Mouse (Mus musculus) gastrocnemius, postnatal 36 days (tissue): ENCODE results near the gene Sgsm3. TPM values are rescaled to one million over a fixed set of nuclear protein-coding genes. Genes with fewer than 3 reads are reported as not detected.

Experiments used
- DNase-seq, 2 experiments: peaks; one replicate each; pipeline ENCODE4 v3.0.0; 2022
- intact Hi-C: fragments of 180-260 bp; cut with DNase I; formaldehyde crosslinking; loops from one replicate; pipeline ENCODE4 v1.15.1; 2025
- total RNA-seq, 2 experiments: library from RNA; stranded (reverse); gene quantifications; 2 replicates each; pipeline ENCODE4 v1.2.3; 2021

Sgsm3 gene
- total RNA-seq, 2 experiments from 2014 or later, result 11.8 to 17.8 TPM

DNA sequence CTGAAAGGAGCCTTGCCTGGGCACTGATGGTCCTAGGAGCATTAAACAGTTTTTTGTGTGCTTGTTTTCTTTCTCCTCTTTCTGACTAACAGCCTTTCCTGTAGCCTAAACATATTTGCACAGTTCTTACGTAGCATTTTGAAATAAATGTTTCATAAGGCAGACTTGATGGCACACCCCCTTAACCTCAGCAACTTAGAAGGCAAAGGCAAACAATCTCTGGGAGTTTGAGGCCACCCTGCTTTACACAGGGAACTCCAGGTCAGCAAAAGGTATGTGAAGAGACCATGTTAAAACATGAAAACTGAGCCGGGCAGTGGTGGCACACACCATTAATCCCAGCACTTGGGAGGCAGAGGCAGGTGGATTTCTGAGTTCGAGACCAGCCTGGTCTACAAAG lies 1.9 kb upstream of the Sgsm3 start:
- intact Hi-C loops, result no loop called here
- DNase-seq, result no peak

GRCm38 (mm10) chr15:80979611-80980010 lies 2.0 kb downstream of the Sgsm3 start:
- intact Hi-C loops, result no loop called here
- DNase-seq, result no peak

- DNase-seq, result no peak
- intact Hi-C loops, result no loop called here
These were observed 3.6 kb downstream of the Sgsm3 start for GRCm38 (mm10) chr15:80981176-80981575.

GRCm38 (mm10) chr15:80983264-80983663 lies 5.7 kb downstream of the Sgsm3 start:
- intact Hi-C loops, result no loop called here
- DNase-seq, result no peak

GRCm38 (mm10) chr15:80988331-80988730 lies 10.8 kb downstream of the Sgsm3 start:
- no peak for DNase-seq
- intact Hi-C loops, result no loop called here

DNA sequence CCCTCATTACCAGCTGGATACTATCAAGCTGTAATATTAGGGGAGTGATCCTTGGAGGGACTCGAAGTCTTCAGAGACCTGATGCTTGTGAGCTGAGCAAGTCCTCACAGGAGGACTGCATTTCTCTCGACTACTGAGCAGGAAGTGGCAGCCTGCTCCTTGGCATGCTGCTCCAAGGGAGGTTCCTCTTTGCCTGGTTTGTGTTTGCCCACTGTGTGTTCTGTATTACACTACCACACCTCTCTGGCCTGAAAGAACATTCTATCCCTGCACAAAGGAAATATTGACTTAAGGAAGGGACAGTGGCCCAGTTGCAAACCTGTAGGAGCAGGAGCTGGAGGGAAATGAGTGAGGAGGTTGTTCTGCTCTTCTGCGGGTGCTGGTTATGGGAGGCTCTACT lies 12.1 kb downstream of the Sgsm3 start:
- intact Hi-C loops, result no loop called here
- no peak for DNase-seq

DNA sequence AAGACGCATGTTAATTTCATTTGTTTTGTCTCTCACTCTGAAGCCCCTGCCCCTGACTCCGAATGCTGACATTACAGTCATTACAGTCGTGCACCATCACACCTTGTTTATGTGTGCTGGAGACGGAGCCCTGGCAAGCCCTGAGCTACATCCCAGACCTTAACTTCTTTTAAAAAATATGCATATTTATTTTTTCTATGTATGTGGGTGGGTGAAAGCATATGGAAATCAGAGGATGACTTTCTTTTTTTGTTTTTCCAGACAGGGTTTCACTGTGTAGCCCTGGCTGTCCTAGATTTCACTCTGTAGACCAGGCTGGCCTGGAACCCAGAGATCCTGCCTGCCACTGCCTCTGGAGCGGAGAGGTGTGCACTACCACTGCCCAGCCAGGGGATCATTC lies 17.4 kb downstream of the Sgsm3 start:
- intact Hi-C loops, result no loop called here
- no peak for DNase-seq

- DNase-seq, result no peak
- intact Hi-C loops, result no loop called here
These were observed 18.7 kb downstream of the Sgsm3 start for GRCm38 (mm10) chr15:80996090-80996835.

- intact Hi-C loops, result no loop called here
- DNase-seq, result no peak
These were observed 19.5 kb downstream of the Sgsm3 start for GRCm38 (mm10) chr15:80997077-80997476.

DNA sequence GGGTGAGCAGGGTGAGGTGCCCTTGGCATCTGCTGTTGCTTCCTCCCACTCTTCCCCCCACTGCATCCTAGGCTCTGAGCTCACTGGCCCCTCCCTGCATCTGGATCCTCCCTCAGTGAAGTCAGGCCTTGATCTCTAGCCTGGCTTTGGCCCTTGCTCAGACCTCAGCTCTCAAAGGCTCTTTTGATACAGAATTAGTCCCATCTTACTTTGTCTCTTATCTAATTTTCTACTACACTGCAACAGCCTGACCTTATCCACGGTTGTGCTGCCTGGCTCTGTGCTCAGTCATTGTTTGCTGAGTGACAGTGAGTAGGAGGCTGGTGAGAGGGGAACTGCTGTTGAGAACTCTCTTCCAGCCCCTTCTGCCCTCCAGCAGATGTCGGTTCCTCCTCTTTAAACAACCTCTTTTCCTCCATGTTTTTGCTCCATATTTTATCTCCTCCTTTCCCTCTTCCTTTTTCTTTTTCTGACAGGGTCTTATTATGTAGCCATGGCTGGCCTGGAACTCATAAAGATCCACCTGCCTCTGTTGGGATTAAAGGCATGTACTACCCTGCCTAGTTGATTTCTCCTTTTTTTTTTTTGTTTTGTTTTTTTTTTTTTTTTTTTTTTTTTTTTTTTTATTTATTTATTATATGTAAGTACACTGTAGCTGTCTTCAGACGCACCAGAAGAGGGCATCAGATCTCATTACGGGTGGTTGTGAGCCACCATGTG lies 23.0 kb downstream of the Sgsm3 start:
- intact Hi-C loops, result no loop called here
- no peak for DNase-seq

DNA sequence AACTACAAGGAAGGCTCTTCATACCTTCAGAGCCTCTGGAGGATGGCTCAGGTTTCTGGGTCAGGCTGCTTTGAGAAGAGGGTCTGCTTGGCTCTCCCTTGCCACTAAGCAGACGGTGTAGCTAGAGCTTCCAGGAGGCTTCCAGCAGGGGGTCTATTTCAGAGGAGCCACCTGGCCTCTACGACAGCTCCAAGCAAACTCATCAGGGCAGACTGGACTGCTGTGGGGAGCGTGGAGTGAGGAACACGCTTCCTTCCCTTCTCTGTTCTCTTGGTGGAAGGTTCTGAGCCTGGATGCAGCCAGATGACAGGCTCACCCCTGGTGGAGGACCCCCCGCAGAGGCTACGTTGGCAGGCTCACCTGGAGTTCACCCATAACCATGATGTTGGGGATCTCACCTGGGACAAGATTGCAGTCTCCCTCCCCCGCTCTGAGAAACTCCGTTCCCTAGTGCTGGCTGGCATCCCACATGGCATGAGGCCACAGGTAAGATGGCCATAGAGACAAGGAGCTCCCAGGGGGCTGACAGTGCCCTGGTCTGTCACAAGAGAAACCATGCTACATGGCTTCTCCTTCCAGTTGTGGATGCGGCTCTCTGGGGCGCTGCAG lies 28.7 kb downstream of the Sgsm3 start:
- intact Hi-C loops, result no loop called here
- no peak for DNase-seq

GRCm38 (mm10) chr15:81007339-81007738 lies 29.8 kb downstream of the Sgsm3 start:
- no peak for DNase-seq
- intact Hi-C loops, result no loop called here

DNA sequence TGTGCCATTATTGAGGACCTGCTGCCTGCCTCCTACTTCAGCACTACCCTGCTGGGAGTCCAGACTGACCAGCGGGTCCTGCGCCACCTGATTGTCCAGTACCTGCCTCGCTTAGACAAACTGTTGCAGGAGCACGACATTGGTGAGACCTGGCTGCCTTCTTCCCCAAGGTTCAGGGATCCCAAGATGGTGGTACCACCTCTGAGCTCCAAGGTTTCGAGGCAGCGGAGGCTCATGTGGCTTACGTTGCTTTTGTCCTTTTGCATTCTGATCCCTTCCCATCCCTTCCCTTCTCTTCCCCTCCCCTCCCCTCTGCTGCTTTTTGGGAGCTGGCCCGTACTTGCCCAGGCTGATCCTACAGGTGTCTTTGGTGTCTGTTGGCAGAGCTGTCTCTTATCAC lies 30.3 kb downstream of the Sgsm3 start:
- DNase-seq, result no peak
- intact Hi-C loops, result no loop called here

DNA sequence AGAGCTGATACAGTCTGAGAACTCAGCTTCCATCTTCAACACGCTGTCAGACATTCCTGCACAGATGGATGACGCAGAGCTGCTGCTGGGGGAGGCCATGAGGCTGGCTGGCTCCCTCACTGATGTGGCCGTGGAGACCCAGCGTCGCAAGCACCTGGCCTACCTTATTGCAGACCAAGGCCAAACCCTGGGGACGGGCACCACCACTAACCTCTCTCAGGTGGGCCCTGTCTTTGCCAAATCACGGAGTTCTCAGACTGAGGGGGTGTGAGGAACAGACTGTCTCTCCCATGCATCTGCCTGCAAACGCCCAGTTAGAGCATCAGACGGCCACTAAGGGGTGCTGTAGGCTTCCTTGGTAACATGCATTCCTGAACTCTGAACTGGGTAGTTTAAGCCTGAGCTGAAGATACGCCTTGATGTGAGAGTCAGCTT lies 31.1 kb downstream of the Sgsm3 start:
- intact Hi-C loops, result no loop called here
- no peak for DNase-seq

DNA sequence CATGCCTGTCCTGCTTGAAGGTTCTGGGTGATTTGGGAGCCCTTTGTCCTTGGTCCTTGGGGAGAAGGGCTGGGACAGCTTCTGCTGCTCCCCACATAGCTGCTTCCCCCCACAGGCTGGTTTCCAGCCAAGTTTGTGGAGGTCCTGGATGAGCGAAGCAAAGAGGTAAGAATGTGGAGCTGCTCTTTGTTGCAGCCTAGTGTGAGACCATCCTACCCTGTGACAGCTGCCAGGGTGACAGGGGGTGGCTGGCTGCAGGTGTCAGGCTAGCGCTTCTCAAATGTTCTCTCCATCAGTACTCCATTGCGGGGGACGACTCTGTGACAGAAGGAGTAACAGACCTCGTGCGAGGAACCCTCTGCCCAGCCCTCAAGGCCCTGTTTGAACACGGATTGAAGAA lies 32.5 kb downstream of the Sgsm3 start:
- no peak for DNase-seq
- intact Hi-C loops, result loop anchor here (5.0 kb wide), 1 partner anchor 48 kb away; no protein-coding TSS in a partner anchor

- intact Hi-C loops, result loop anchor here (5.0 kb wide), 1 partner anchor 49 kb away; no protein-coding TSS in a partner anchor
- peak in 1 of 2 experiments; percentile 13 for DNase-seq
These were observed 34.0 kb downstream of the Sgsm3 start for GRCm38 (mm10) chr15:81011523-81011922.

GRCm38 (mm10) chr15:81012359-81012758 lies 34.8 kb downstream of the Sgsm3 start:
- intact Hi-C loops, result loop anchor here (5.0 kb wide), 1 partner anchor 50 kb away; no protein-coding TSS in a partner anchor
- DNase-seq, result no peak

DNA sequence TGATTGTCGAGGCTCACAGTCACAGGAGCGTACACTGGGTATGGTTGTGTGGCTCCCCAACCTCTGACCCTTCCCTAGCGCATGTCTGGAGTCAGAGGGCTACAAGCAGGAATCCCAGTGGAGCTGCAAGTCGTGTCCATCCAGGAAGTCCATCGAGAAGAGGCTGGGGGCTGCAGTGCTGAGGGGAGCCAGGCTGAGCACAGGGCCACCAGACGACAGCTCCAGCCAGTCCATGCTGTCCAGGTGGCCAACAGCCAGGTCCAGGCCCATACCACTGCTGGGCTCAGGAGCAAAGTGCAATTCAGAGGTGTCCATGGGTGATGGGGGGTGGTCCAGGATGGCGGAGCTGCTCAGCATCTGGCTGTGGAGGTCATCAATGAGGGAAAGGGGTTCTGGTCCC lies 35.6 kb downstream of the Sgsm3 start:
- DNase-seq, result no peak
- intact Hi-C loops, result loop anchor here (5.0 kb wide), 1 partner anchor 51 kb away; no protein-coding TSS in a partner anchor

GRCm38 (mm10) chr15:81015068-81015744 lies 37.6 kb downstream of the Sgsm3 start:
- intact Hi-C loops, result no loop called here
- peak in 1 of 2 experiments; percentile 11 for DNase-seq

DNA sequence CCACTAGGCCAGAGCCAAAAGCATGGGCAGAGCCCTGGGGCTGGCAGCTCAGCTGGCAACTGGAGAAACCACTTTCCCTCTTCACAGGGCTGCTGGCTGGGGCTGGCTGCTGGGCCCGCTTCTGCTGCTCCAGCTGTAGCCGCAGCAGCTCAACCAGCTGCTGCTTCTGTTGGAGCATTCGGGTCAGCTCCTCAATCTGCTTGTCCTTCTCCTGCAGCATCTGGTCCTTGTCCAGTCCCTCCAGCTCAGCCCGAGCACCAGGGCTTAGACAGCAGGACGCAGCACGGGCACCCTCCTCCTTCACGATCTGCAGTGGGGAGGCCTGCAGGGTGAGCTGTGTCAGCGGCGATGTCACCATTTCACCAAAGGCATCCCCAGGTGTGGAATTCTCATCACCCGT lies 38.9 kb downstream of the Sgsm3 start:
- peak in 1 of 2 experiments; percentile 11 for DNase-seq
- intact Hi-C loops, result no loop called here

GRCm38 (mm10) chr15:81017308-81017707 lies 39.7 kb downstream of the Sgsm3 start:
- intact Hi-C loops, result no loop called here
- peak in 1 of 2 experiments; percentile 12 for DNase-seq
